Mouse (Mus musculus) c-Kit-positive CD71-negative TER-119-negative erythroid progenitor cells, embryonic 14.5 days (primary cell): ENCODE results near the gene Rufy2.
A peak's percentile ranks its signal among the peaks of the same experiment; 100 is the strongest.

Experiments
- DNase-seq: peaks from one replicate; pipeline ENCODE4 v3.0.0-alpha.2; 2013; ENCODE audit warnings: low read depth

Rufy2 gene

GRCm38 (mm10) chr10:63019304-63019703 is 39.3 kb downstream of the Rufy2 start:
- no peak for DNase-seq

- no peak for DNase-seq
Measured at GRCm38 (mm10) chr10:63021702-63022101, 41.7 kb downstream of the Rufy2 start.

GRCm38 (mm10) chr10:63022541-63023120 is 42.6 kb downstream of the Rufy2 start:
- DNase-seq: no peak

GRCm38 (mm10) chr10:63023121-63023748 is 43.2 kb downstream of the Rufy2 start:
- DNase-seq: no peak

- peak; percentile 95 for DNase-seq
Measured at GRCm38 (mm10) chr10:63023749-63024579, 43.9 kb downstream of the Rufy2 start, which contains the start of the genes Hnrnph3 and Pbld2. TSS of gene Hnrnph3 (minus strand) at chr10:63024217. TSS of gene Pbld2 (plus strand) at chr10:63024315.

- DNase-seq: no peak
Measured at GRCm38 (mm10) chr10:63024580-63024910, 44.5 kb downstream of the Rufy2 start.

GRCm38 (mm10) chr10:63025016-63025415 is 45.0 kb downstream of the Rufy2 start:
- no peak for DNase-seq

- DNase-seq: no peak
Measured at GRCm38 (mm10) chr10:63025491-63026011, 45.5 kb downstream of the Rufy2 start.

- no peak for DNase-seq
Measured at GRCm38 (mm10) chr10:63026156-63026794, 46.3 kb downstream of the Rufy2 start.

- DNase-seq: no peak
Measured at GRCm38 (mm10) chr10:63026795-63027160, 46.8 kb downstream of the Rufy2 start.

GRCm38 (mm10) chr10:63027376-63028161 is 47.5 kb downstream of the Rufy2 start:
- no peak for DNase-seq

GRCm38 (mm10) chr10:63028396-63028795 is 48.4 kb downstream of the Rufy2 start:
- DNase-seq: no peak

- DNase-seq: no peak
Measured at GRCm38 (mm10) chr10:63032267-63032666, 52.2 kb downstream of the Rufy2 start.

- no peak for DNase-seq
Measured at GRCm38 (mm10) chr10:63032956-63033355, 52.9 kb downstream of the Rufy2 start.

GRCm38 (mm10) chr10:63038571-63039320 is 58.7 kb downstream of the Rufy2 start:
- no peak for DNase-seq

GRCm38 (mm10) chr10:63039867-63040628 is 60.0 kb downstream of the Rufy2 start:
- no peak for DNase-seq

GRCm38 (mm10) chr10:63043154-63043553 is 63.1 kb downstream of the Rufy2 start:
- DNase-seq: no peak

- no peak for DNase-seq
Measured at GRCm38 (mm10) chr10:63047751-63048150, 67.7 kb downstream of the Rufy2 start.

GRCm38 (mm10) chr10:63049106-63049505 is 69.1 kb downstream of the Rufy2 start:
- no peak for DNase-seq

GRCm38 (mm10) chr10:63051267-63051666 is 71.2 kb downstream of the Rufy2 start:
- DNase-seq: no peak
